Mouse (Mus musculus): ENCODE results near the gene Defb45.

The Defb45 gene

DNA sequence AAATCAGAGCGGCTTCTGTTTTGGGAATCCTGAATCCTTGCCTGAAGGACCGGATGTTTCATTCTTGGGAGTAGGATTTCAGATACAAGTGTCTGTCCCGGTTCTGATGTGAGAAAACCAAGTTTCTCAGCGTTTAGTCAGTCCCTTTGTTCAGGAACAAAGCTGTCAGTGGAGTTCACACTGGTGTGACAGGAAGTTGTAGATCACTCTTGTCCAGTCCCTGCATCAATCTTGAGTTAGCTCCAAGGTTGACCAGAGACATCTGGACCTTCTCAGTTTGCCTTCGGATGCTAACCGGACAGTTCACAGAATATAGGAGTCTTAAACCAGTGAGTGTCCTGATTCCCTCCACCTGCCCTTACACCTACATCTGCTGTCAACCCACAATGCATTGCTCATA is 8.5 kb upstream of the Defb45 start:
- no peak for DNase-seq (ENCODE audit: low read depth)

DNA sequence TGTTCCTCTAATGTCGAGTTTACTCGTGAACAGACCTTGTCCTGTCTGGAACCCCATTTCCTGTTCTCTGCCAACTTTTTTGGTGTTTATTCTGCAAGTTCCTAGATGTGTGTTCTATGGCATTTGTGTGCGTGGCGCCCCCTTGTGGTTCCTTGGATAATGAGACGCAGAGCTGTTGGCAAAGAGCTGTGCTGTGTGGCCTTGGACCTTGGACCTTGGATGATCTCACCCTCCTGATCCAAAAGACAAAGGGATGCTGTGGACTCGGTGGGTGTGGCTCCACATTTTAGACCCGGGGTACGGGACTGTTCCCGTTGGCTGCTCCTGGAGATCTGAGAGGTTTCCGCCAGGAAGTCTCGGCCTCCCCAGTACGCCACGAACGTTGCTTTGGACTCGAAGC is 4.9 kb upstream of the Defb45 start, which contains the start of gene Defb36:
Gene Defb36 (plus strand): TSS at position 271 of the 400 bp plus-strand sequence.
- DNase-seq (ENCODE audit: low read depth) = no peak

DNA sequence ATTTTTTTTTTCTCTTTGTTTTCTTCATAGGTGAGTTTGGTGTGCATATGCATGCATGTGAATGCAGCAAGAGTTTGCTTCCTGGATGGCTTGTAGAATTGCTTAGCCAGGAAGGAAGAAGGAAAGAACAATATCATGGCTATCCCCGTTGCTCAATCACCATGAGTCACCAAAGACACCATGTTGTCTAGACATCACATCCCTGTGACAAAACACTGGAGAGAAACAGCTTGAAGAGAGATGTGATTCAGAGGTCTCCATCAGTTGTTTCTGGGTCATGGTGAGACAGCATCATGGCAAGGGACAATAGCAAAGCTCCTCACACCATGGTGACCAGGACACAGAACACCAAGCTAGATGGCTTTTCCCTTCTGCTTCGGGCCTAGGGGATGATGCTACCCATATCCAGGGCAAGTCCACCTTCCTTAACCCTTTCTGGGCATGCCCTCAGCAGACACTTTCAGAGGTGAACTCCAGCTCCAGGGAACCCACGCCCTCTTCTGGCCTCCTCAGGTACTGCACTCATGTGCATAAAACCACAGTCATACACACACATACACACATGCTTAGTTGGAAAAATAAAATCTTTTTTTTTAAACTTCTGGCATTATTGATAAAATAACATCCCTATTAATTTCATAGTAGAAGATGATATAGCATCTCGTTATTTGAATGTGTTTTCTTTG is 2.2 kb upstream of the Defb45 start:
- no peak for DNase-seq (ENCODE audit: low read depth)

DNA sequence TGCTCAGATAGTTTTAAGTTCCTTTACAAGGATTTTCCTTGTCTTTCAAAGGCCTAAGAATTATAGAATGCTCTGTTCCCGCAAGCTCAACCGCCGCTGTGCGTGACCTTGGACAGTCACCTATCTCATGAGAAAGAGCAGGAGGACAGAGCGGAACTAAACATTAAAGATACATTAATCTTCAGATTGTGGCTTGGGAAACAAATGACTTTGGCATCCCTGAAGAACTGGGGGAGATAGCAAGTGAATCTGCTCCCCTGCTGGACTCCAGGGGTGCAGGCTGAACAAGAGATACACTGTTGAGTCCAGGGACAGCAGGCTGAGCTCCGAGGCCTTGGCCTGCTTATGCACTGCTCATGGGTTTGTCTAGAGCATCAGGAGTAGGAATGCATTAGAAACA is 877 bp upstream of the Defb45 start:
- no peak for DNase-seq (ENCODE audit: low read depth)

DNA sequence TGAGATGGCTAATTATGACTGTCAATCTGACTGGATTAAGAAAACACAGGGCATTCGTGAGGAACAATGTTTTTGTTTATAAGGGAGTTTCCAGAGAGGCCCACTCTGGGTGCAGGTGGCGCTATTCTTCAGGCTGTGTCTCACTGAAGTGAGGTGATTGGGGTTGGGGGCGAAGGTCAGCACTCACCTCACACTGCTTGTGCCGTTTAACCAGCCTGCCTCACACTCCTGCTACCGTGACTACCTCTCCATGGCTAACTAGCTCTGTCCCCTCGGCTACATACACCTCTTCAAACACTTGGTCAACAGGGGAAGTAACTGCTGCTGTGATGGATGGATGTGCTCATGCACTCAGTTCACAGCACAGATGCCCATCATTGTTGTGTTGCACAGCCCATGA is 10.2 kb downstream of the Defb45 start:
- no peak for DNase-seq (ENCODE audit: low read depth)

DNA sequence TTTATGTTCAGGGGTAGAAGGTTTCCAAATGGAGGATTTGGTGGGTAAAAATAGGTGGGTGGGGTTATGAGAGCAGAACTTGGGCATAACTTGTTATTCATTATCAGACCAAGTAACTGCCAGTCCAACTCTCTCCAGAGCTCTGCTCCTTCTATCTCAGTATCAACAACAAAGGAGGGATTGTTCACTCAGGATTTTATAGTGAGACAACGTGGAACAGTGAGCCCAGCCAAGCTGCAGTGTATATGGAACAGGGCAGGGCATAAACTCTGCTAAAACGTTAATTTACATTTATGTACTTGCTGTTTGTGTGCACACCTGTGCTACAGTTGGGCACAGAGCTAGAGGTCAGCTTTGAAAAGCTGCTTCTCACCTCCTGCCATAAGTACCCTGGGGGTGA is 10.7 kb downstream of the Defb45 start:
- DNase-seq (ENCODE audit: low read depth) = no peak

DNA sequence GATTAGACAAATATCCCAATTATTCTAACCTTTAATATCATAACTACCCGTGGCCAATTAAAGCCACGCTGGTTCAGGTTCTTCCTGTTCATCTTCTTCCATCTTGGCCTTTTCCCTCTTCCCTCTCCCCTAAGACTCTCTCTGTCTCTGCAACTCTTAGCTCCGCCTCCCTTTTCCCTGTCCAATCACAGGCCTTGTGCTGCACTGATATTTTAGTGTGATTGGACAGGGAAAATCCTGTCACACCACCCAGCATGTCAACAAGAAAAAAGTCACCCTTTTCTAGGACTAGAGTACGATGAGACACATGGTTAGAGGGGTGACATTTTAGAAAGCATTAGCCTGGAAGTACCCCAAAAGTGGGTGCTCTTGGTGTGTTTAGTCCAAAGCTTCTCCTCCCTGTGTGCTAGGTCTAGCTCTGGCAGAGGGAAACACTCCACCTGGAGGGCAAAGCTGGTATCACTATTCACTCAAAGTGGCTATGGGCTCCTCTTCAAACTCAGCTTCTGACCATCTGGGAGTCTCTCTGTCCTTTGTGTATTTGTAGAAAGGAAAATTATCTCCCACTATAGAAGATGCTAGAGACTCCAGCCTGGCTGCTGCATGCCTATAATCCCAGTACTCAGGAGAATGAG is 12.2 kb downstream of the Defb45 start:
- peak; percentile 7 for DNase-seq (ENCODE audit: low read depth)

DNA sequence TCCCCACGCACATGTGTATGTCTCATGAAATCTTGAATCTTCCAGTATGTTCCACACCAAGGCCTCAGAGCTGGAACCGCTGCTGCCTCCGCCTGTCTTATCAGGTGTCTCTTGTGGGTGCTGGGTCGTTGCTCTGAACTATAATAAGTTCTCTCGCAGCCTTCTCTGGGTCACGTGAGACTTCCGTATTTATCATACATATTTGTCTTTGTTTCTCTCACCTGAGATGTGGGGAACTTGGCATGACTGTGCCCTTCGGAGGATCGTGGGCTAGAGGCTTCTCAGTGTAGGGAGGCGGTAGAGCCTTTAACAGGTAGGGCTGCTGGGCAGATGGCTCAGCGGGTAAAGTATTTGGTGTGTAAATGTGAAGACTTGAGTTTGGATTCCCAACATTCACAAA is 18.6 kb downstream of the Defb45 start:
- DNase-seq (ENCODE audit: low read depth) = no peak

DNA sequence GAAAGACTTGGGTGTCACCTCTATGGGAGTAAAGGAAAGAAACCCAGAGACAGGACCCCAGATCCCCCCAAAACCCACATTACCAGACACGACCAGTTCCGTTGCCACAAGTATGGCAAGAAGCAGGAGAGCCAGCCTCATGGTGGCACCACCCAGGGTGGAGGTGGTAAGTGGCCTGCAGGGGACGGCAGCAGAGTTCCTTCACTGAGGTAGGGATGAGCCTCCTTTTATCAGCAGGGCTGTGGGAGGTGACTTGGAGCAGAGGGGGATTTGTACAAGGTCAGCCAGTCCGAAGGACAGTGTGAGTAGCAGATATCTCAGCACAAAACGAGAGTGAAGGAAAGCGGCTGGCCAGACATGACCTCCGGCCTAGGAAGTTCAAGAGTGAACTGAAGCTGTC is 19.1 kb downstream of the Defb45 start, which contains the start of gene Defb19:
Gene Defb19 (minus strand): TSS at position 206 of the 400 bp plus-strand sequence.
- DNase-seq (ENCODE audit: low read depth) = no peak

DNA sequence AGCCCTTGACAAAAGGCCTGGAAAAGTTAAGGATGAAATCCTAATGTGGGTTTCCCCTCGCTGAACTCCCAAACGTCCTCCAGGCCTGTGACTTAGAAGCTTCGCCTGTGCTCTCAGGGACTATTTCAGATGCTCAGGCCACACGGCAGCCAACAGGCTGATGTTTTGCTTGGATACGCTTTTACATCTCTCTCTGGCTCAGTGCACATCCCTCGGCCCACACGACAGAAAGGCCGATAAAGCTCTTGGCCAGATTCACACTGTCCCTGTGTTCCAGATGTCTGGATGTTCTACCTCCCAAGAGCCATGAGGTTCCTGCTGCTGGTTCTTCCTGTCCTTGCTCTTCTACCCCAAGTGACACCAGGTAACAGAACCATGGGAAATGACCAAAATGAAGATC is 25.7 kb downstream of the Defb45 start:
- no peak for DNase-seq (ENCODE audit: low read depth)

DNA sequence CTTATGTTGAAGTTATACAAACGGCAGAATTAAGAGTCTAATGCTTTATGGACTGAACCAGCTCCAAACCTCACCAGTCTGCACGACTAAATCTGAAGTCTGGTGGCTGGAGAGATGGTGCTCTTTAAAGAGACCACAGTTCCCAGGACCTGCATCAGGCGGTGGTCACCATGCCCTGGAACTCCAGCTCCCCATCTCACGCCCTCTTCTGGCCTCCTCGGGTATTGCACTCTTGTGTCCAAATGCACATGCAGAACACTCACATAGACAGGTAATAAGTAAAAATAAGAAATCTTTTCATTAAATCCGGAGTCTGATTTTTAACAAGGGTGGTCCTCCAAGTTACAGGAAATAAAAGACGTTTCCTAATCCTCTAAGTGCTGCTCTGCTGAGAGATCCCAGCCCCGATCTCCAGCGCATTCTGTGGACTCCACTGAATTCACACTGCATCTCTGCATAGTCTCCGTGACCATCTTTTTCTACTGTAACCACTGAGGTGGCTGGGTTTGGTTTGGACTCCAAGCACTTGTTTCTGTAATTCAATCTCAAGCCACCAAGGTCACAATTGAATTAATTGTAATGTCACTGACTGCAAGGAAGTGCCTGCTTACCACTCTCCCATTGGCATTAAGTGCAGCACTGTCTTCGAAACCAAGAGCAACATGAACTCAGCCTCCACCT is 26.9 kb downstream of the Defb45 start, which contains the start of gene Defb21:
Gene Defb21 (plus strand): TSS at position 631 of the 681 bp plus-strand sequence.
- DNase-seq (ENCODE audit: low read depth) = peak; percentile 5

DNA sequence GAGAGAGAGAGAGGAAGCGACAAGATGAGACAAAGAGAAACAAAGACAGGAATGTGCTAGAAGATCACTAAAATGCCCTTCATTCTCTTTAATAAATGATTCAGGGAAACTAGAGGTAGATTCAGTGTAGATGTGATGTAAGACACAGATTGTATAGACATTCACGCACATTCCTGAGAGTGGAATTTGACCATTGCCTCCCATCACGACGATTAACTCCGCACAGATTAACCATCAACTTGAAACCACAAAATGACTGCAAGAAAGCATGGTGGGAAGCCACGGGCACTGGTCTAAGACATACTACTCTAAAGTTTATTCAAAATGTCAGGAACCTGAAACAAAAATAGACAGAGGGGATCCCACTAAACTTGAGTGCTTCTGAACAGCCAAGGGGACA is 28.9 kb downstream of the Defb45 start:
- DNase-seq (ENCODE audit: low read depth) = no peak

DNA sequence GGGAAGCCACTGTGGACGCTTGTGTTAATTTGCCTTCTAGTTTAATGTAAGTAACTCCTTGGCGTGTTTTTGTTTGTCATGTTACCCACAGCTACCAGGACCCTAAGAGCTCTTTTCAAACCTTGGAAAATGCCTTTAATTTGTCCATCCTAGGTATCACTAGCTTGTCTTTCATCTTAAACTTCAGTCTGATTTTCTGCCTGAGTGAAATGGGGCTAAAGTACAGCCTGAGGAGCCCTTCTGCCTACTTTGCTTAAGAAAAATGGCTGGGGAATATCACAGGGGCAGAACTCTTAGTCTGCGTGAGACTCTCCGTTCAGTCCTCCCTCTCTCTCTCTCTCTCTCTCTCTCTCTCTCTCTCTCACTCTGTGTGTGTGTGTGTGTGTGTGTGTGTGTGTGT is 29.3 kb downstream of the Defb45 start:
- no peak for DNase-seq (ENCODE audit: low read depth)

DNA sequence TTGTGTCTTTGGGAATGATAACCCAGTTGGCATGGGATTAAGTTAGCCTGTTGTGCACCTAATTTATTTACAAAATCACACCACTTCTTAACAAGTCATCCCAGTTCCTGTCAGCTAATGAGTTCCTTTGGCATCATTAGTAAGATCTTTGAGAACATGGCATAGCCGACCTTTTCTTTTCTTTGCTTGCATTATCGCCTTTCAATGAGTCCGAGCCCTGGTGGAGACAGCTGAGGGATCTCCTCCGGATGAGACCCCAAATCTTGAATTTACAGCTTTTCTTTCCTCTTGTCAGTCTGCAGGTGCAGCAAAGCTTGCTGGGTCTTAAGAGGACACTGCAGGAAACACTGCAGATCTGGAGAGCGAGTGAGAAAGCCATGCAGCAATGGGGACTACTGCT is 30.2 kb downstream of the Defb45 start, which contains the start of gene Gm17416:
Gene Gm17416 (plus strand): TSS at position 301 of the 400 bp plus-strand sequence.
- no peak for DNase-seq (ENCODE audit: low read depth)

DNA sequence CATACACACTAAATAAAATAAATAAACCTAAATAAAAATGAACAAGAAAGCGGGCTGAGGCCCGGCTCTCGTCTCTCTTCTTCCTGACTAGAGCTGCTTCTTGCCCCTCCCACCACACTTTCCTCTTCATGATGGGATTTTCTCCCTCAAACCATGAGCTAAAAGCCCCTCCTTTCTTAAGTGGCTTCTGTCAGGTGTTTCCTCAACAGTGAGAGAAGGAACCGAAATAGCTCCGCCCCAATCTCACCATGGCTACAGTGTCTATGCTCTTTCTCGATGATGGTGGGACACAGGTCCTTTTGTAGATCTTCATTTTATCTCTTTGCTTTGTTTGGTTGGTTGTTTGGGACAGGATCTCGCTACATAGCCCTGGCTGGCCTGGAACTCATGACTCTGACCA is 42.5 kb downstream of the Defb45 start:
- DNase-seq (ENCODE audit: low read depth) = no peak

DNA sequence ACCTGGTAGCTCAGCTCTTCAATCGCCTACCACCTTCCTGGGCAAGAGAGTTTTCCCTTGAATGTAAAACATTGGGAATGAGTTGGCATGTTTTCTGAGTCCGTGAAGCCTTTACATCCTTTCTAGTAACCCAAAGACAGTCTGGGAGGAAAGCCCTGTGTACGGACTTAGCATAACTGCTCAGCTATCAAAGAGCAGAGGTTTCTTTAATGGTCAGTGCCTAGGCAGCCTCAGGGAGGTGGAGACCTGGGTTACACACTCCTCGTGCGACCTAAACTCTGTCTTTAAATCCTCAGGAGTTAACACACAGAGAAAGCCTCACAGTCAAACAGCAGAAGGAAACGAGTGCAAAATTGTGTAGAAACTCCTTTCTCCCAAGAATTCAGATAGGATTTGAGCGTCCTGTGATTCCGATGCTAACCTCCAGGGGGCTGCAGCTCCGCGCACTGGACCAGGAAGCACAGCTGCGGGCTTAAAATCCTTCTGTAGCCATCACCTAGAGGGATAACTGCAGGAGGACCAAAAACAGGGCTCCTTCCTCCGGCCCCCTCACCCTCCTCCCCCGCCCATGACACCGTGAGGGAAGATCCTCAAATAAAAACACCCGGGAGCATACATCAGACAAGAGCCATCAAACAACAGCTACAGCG is 45.3 kb downstream of the Defb45 start:
- DNase-seq (ENCODE audit: low read depth) = no peak

DNA sequence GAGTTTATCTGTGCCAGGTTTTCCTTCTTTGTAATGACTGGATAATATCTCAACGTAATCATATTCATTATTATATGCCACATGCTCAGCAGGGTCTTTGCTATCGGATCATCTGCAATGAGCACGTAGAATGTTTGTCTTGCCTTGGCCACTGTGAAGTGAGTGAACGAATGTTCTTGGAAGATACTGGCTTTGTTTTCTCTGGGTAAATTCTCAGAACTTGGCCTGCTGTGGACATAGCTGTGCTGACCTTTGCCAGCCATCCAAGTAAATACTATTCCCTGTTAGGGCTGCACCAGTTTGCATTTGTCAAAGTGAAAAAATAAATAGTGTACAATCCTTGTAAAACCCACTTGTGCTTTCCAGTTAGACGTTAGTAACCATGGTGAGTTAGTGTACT is 51.1 kb downstream of the Defb45 start:
- DNase-seq (ENCODE audit: low read depth) = no peak

DNA sequence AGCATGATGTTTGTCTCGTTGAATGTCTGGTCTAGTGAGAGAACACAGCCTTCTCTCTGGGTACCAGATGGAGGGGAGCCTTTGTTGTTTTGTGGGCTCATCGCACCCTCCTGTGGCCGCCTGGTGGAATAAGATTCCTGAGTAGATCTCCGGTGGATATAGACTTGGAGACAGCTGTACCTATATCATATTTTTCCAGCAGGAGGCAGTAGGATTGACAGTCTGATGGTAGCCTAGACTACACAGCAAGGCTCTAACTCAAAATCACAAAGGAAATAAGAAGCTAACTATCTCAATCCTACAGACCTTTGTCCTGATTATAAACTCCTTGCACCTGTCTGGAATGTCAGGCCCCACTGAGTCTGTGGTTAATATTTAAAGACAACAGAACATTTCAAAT is 54.5 kb downstream of the Defb45 start:
- DNase-seq (ENCODE audit: low read depth) = no peak

DNA sequence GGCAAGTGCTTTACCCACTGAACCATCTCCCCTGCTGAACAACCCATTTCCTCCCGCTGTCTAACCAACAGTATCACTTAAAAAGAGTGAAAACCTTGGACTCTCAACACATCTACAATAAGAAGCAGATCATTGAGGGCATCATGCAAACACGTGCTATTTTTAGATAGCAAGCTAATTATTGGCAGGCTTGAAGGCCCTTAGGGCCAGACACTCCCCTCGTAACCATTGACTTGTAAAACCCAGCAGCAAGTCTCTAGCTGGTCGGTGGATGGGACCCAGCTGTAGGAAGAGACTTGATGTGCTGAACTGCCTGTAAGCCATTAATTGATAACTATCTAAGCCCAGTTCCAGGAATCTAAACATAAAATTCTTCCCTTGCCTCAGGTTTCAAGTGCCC is 55.7 kb downstream of the Defb45 start:
- no peak for DNase-seq (ENCODE audit: low read depth)
